Mouse (Mus musculus) ES-E14 (cell line): ENCODE measurements around the gene Med24. TPM values are rescaled to one million over a fixed set of nuclear protein-coding genes. Genes with fewer than 3 reads are reported as not detected.

Source experiments
- DNase-seq: peaks from one replicate; pipeline ENCODE4 v3.0.0-alpha.2; 2013; ENCODE audit warnings: low read depth, low spot score
- H3K27ac ChIP-seq: 2 replicates; pipeline ENCODE4 v1.5.1; 2012; ENCODE audit warnings: low read depth, mild to moderate bottlenecking, low read length, moderate library complexity, mixed read lengths; ENCODE audit not compliant: poor library complexity, insufficient read depth, severe bottlenecking
- H3K36me3 ChIP-seq: 2 replicates; pipeline ENCODE4 v1.6.1; 2012; ENCODE audit warnings: mild to moderate bottlenecking, low read length, moderate library complexity, mixed read lengths; ENCODE audit not compliant: control insufficient read depth, poor library complexity, insufficient read depth, severe bottlenecking
- H3K4me1 ChIP-seq, 2 experiments: fragments of 150-350 bp in 1 of 2; sonication (generic) in 1 of 2; 2 replicates each; pipeline ENCODE4 v1.6.1; 2012; ENCODE audit warnings: low read length in 2 of 2, mild to moderate bottlenecking in 1 of 2, mixed read lengths in 1 of 2; ENCODE audit not compliant: control insufficient read depth in 2 of 2, insufficient read depth in 2 of 2, poor library complexity in 1 of 2
- H3K4me3 ChIP-seq, 2 experiments: fragments of 150-350 bp in 1 of 2; sonication (generic) in 1 of 2; 2 replicates each; pipeline ENCODE4 v1.5.1; 2012; ENCODE audit warnings: low read length in 2 of 2, low read depth in 1 of 2, mild to moderate bottlenecking in 1 of 2, mixed read lengths in 1 of 2; ENCODE audit not compliant: insufficient read depth in 1 of 2, poor library complexity in 1 of 2, severe bottlenecking in 1 of 2
- H3K9ac ChIP-seq: 2 replicates; pipeline ENCODE4 v1.6.1; 2012; ENCODE audit warnings: low read depth, mild to moderate bottlenecking, low read length, mixed read lengths; ENCODE audit not compliant: poor library complexity, insufficient read depth, severe bottlenecking
- H3K9me3 ChIP-seq: fragments of 150-350 bp; sonication (generic); 2 replicates; pipeline ENCODE4 v1.6.1; 2012; ENCODE audit warnings: low read depth, mild to moderate bottlenecking, low read length; ENCODE audit not compliant: control insufficient read depth, insufficient read depth
- CHD2 ChIP-seq: IDR thresholded peaks from 2 replicates; pipeline ENCODE4 v1.6.1; 2014; ENCODE audit warnings: mild to moderate bottlenecking, low read depth, low read length, inconsistent platforms
- HCFC1 ChIP-seq: IDR thresholded peaks from 2 replicates; pipeline ENCODE4 v1.6.1; 2012; ENCODE audit warnings: low read length, inconsistent platforms, borderline replicate concordance; ENCODE audit not compliant: insufficient read depth
- MAFK ChIP-seq: IDR thresholded peaks from 2 replicates; pipeline ENCODE4 v1.6.1; 2014; ENCODE audit warnings: mild to moderate bottlenecking, low read depth, low read length, inconsistent platforms; ENCODE audit not compliant: insufficient read depth
- ZC3H11A ChIP-seq: IDR thresholded peaks from 2 replicates; pipeline ENCODE4 v1.6.1; 2012; ENCODE audit warnings: low read depth, mild to moderate bottlenecking, inconsistent platforms, low read length, borderline replicate concordance
- ZNF384 ChIP-seq: IDR thresholded peaks from 2 replicates; pipeline ENCODE4 v1.6.1; 2012; ENCODE audit warnings: low read depth, low read length, inconsistent platforms
- in situ Hi-C, 2 experiments: fragments of 600-800 bp; cut with MboI; formaldehyde crosslinking; loops; one replicate each; pipeline ENCODE4 v1.15.1; 2025; ENCODE audit warnings: low sequenced_read_pairs in 2 of 2, inconsistent platforms in 1 of 2; ENCODE audit not compliant: unreplicated experiment in 2 of 2
- total RNA-seq: library from RNA; depleted of rRNA; stranded (reverse); fragments of 300-350 nt; gene quantifications from 2 replicates; pipeline ENCODE4 v1.2.3, GENCODE M21; 2012

Med24 gene
- total RNA-seq, 1 experiment, result 53.5 TPM

GRCm38 (mm10) chr11:98755726-98756380, 26.6 kb upstream of the Med24 start:
- Histone ChIP-seq H3K27ac (no peak overlapping the region), H3K9me3 (no peaks in the 10 kb centered on the region), H3K4me1 (peaks cover 8 to 17% of the 10 kb centered on the region in 2 experiments; a peak in 3 of 4 replicates), H3K36me3 (no peaks in the 10 kb centered on the region), H3K4me3 (no peak overlapping the region), H3K9ac (no peak overlapping the region)
- TF ChIP-seq CHD2, result no peak
- no peak for DNase-seq
- in situ Hi-C loops, result no loop called here

- H3K9me3 ChIP-seq, result no peaks in the 10 kb centered on the region
- no peak overlapping the region for H3K4me3 ChIP-seq
- DNase-seq, result peak; percentile 79
- H3K9ac ChIP-seq, result peak overlapping the region; percentile 38; the same call in 1 of the 2 replicates
- no peak overlapping the region for H3K27ac ChIP-seq
- in situ Hi-C loops, result no loop called here
- 0 out of 2 replicates have a peak, but pooled peaks have one; percentile 23 for TF ChIP-seq HCFC1
- peak; percentile 83 for TF ChIP-seq CHD2
- no peak for TF ChIP-seq MAFK
- TF ChIP-seq ZNF384, result no peak
- TF ChIP-seq ZC3H11A, result no peak
- H3K36me3 ChIP-seq, result no peaks in the 10 kb centered on the region
- H3K4me1 ChIP-seq, result peaks cover 8 to 20% of the 10 kb centered on the region in 2 experiments; a peak in 3 of 4 replicates
Observed at GRCm38 (mm10) chr11:98754621-98755181, 25.5 kb upstream of the Med24 start.

GRCm38 (mm10) chr11:98754151-98754620, 25.0 kb upstream of the Med24 start:
- peak overlapping the region; percentile 38; the same call in 1 of the 2 replicates for H3K9ac ChIP-seq
- DNase-seq, result no peak
- H3K4me3 ChIP-seq, result peak overlapping the region in 1 of 2 experiments; percentile 8; a peak in 1 of 4 replicates
- no peaks in the 10 kb centered on the region for H3K36me3 ChIP-seq
- no peaks in the 10 kb centered on the region for H3K9me3 ChIP-seq
- H3K27ac ChIP-seq, result no peak overlapping the region
- TF ChIP-seq HCFC1, result no peak
- TF ChIP-seq ZNF384, result no peak
- no peak for TF ChIP-seq CHD2
- TF ChIP-seq MAFK, result no peak
- no peak for TF ChIP-seq ZC3H11A
- in situ Hi-C loops, result no loop called here
- peaks cover 8 to 25% of the 10 kb centered on the region in 2 experiments for H3K4me1 ChIP-seq

- Histone ChIP-seq H3K9ac (no peak overlapping the region), H3K4me1 (peaks cover 8 to 34% of the 10 kb centered on the region in 2 experiments), H3K36me3 (no peaks in the 10 kb centered on the region), H3K9me3 (no peaks in the 10 kb centered on the region), H3K27ac (no peak overlapping the region), H3K4me3 (no peak overlapping the region)
- no peak for DNase-seq
- TF ChIP-seq CHD2 (no peak), HCFC1 (no peak), MAFK (no peak), ZNF384 (no peak)
- in situ Hi-C loops, result no loop called here
Observed at GRCm38 (mm10) chr11:98753264-98753663, 24.0 kb upstream of the Med24 start.
